Mouse (Mus musculus): Measurements from ENCODE around the gene Usp15. TPM values are rescaled to one million over a fixed set of nuclear protein-coding genes. Genes with fewer than 3 reads are reported as not detected.

Usp15 gene
- polyA plus RNA-seq, 1 experiment, result 11.4 TPM

DNA sequence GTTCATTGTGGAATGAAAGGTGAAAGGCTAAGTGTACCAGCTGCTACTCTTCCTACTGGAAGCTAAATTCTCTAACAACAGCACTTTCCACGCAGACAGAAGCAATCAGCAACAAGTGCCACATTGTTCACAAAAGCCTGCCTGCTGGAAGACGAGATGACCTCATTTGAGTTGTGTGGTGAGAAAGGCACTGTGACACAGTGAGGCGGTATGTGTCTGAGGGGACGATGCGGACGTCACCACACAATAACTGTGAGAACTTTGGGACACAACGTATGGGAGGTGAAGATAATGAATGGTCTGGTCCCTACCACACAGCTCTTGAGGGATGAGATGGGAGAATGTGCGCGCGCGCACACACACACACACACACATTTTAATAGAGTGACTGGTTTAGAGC, 86.2 kb downstream of the Usp15 start:
- TF ChIP-seq POLR2A (IDR thresholded peaks at IDR 0.05; ENCODE audit: low read depth, low read length) (no peak), CTCF (conservative IDR thresholded peaks at IDR 0.05; ENCODE audit: insufficient read depth, insufficient read length, low read depth, low read length) (no peak)
- no peaks in the 10 kb centered on the region for H3K4me1 ChIP-seq (ENCODE audit: control insufficient read depth, insufficient read depth, low read length)
- 91% methylated on average over 11 of the region's 11 CpGs for whole genome bisulfite sequencing
- H3K4me3 ChIP-seq (ENCODE audit: insufficient read depth, low read depth, low read length), result no peak overlapping the region
- no peaks in the 10 kb centered on the region for H3K36me3 ChIP-seq (ENCODE audit: control insufficient read depth, insufficient read depth, low read length)
- DNase-seq, result no peak
- H3K27ac ChIP-seq (ENCODE audit: insufficient read depth, low read depth, low read length), result no peak overlapping the region
- H3K27me3 ChIP-seq (replicated peaks; ENCODE audit: control insufficient read depth, insufficient read depth, low read length), result no peaks in the 10 kb centered on the region

DNA sequence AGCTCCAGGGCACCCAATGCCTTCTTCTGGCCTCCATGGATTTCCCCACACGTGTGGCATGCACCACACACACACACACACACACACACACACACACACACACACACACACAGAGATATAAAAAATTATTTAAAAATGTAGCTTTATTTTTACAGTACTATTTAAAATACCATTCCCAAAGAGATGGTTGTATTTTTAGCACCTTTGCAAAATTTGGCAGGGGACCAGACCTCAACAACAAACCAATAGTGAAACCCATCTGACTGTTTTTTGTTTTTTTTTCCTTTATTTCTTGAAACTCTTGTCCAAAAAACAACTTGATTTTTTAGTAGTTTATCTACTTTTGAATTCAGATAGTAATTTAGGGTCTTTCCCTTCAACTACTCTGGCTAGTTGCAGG, 88.3 kb downstream of the Usp15 start:
- 67% methylated on average over 1 of the region's 1 CpGs for whole genome bisulfite sequencing
- no peaks in the 10 kb centered on the region for H3K4me1 ChIP-seq (ENCODE audit: control insufficient read depth, insufficient read depth, low read length)
- no peak overlapping the region for H3K27ac ChIP-seq (ENCODE audit: insufficient read depth, low read depth, low read length)
- H3K36me3 ChIP-seq (ENCODE audit: control insufficient read depth, insufficient read depth, low read length), result no peaks in the 10 kb centered on the region
- no peaks in the 10 kb centered on the region for H3K27me3 ChIP-seq (replicated peaks; ENCODE audit: control insufficient read depth, insufficient read depth, low read length)
- no peak for DNase-seq
- TF ChIP-seq CTCF (conservative IDR thresholded peaks at IDR 0.05; ENCODE audit: insufficient read depth, insufficient read length, low read depth, low read length) (no peak), POLR2A (IDR thresholded peaks at IDR 0.05; ENCODE audit: low read depth, low read length) (no peak)
- no peak overlapping the region for H3K4me3 ChIP-seq (ENCODE audit: insufficient read depth, low read depth, low read length)

- WGBS, result 73% methylated on average over 5 of the region's 5 CpGs
- no peak for DNase-seq
- H3K36me3 ChIP-seq (ENCODE audit: control insufficient read depth, insufficient read depth, low read length), result no peaks in the 10 kb centered on the region
- no peak overlapping the region for H3K4me3 ChIP-seq (ENCODE audit: insufficient read depth, low read depth, low read length)
- no peaks in the 10 kb centered on the region for H3K4me1 ChIP-seq (ENCODE audit: control insufficient read depth, insufficient read depth, low read length)
- no peaks in the 10 kb centered on the region for H3K27me3 ChIP-seq (replicated peaks; ENCODE audit: control insufficient read depth, insufficient read depth, low read length)
- TF ChIP-seq POLR2A (IDR thresholded peaks at IDR 0.05; ENCODE audit: low read depth, low read length) (no peak), CTCF (conservative IDR thresholded peaks at IDR 0.05; ENCODE audit: insufficient read depth, insufficient read length, low read depth, low read length) (no peak)
- H3K27ac ChIP-seq (ENCODE audit: insufficient read depth, low read depth, low read length), result no peak overlapping the region
These were observed 88.7 kb downstream of the Usp15 start for GRCm38 (mm10) chr10:123108121-123108520.

GRCm38 (mm10) chr10:123101303-123101702, 95.5 kb downstream of the Usp15 start:
- no peak for TF ChIP-seq CTCF (conservative IDR thresholded peaks at IDR 0.05; ENCODE audit: insufficient read depth, insufficient read length, low read depth, low read length)
- TF ChIP-seq POLR2A (IDR thresholded peaks at IDR 0.05; ENCODE audit: low read depth, low read length), result no peak
- Histone ChIP-seq H3K4me1 (ENCODE audit: control insufficient read depth, insufficient read depth, low read length) (no peaks in the 10 kb centered on the region), H3K4me3 (ENCODE audit: insufficient read depth, low read depth, low read length) (no peak overlapping the region), H3K27ac (ENCODE audit: insufficient read depth, low read depth, low read length) (no peak overlapping the region), H3K27me3 (replicated peaks; ENCODE audit: control insufficient read depth, insufficient read depth, low read length) (no peaks in the 10 kb centered on the region), H3K36me3 (ENCODE audit: control insufficient read depth, insufficient read depth, low read length) (no peaks in the 10 kb centered on the region)
- DNase-seq, result no peak
- 74% methylated on average over 1 of the region's 1 CpGs for WGBS

- Histone ChIP-seq H3K27ac (ENCODE audit: insufficient read depth, low read depth, low read length) (no peak overlapping the region), H3K4me1 (ENCODE audit: control insufficient read depth, insufficient read depth, low read length) (no peaks in the 10 kb centered on the region), H3K36me3 (ENCODE audit: control insufficient read depth, insufficient read depth, low read length) (no peaks in the 10 kb centered on the region), H3K27me3 (replicated peaks; ENCODE audit: control insufficient read depth, insufficient read depth, low read length) (no peaks in the 10 kb centered on the region), H3K4me3 (ENCODE audit: insufficient read depth, low read depth, low read length) (no peak overlapping the region)
- peak; percentile 18 for DNase-seq
- TF ChIP-seq POLR2A (IDR thresholded peaks at IDR 0.05; ENCODE audit: low read depth, low read length) (no peak), CTCF (conservative IDR thresholded peaks at IDR 0.05; ENCODE audit: insufficient read depth, insufficient read length, low read depth, low read length) (no peak)
- WGBS, result 26% methylated on average over 2 of the region's 2 CpGs
These were observed 96.2 kb downstream of the Usp15 start for GRCm38 (mm10) chr10:123100584-123100983.

DNA sequence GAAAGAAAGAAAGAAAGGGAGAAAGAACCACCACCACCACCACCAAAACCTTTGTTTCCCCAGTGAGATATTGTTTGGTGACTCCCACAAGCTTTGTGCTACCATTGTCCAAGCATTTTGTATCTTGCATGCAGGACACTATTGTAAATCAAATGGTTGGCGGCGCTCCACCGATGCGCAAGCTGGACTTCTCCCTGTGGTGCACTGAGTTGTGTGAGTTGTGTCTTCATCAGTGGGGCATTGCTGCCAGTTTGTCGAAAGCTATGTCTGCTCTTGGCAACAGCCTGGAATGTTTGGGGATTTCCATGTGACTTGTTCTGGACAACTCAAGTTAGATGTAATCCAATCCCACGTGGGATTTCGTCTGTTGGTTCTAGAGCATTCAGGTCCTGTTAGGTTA, 102.3 kb downstream of the Usp15 start:
- no peaks in the 10 kb centered on the region for H3K36me3 ChIP-seq (ENCODE audit: control insufficient read depth, insufficient read depth, low read length)
- H3K27me3 ChIP-seq (replicated peaks; ENCODE audit: control insufficient read depth, insufficient read depth, low read length), result no peaks in the 10 kb centered on the region
- peak; percentile 45 for DNase-seq
- H3K4me1 ChIP-seq (ENCODE audit: control insufficient read depth, insufficient read depth, low read length), result no peaks in the 10 kb centered on the region
- TF ChIP-seq CTCF (conservative IDR thresholded peaks at IDR 0.05; ENCODE audit: insufficient read depth, insufficient read length, low read depth, low read length) (no peak), POLR2A (IDR thresholded peaks at IDR 0.05; ENCODE audit: low read depth, low read length) (no peak)
- no peak overlapping the region for H3K4me3 ChIP-seq (ENCODE audit: insufficient read depth, low read depth, low read length)
- 72% methylated on average over 7 of the region's 7 CpGs for WGBS
- no peak overlapping the region for H3K27ac ChIP-seq (ENCODE audit: insufficient read depth, low read depth, low read length)

DNA sequence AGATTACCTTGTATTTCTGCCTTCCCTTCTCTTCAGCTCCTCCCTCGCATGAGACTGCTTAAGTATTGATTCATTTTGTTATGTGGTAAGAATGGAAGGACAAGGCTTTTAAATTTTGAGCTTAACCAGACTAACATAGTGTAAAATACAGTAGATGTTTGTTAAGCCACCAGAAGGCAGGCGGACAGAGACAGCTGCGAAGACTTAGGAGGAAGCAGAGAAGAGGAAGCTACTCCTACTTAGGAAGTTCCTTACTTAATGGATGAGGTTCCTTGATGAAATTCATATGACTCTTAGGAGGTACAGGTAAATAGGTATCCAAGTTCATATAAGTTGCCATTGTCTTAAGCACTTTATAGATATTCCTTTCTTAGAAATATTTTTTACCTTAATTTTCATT, 104.2 kb downstream of the Usp15 start:
- H3K27me3 ChIP-seq (replicated peaks; ENCODE audit: control insufficient read depth, insufficient read depth, low read length), result no peaks in the 10 kb centered on the region
- WGBS, result 65% methylated on average over 3 of the region's 3 CpGs

GRCm38 (mm10) chr10:123091737-123092136, 105.1 kb downstream of the Usp15 start:
- H3K27ac ChIP-seq (ENCODE audit: insufficient read depth, low read depth, low read length), result no peak overlapping the region
- 35% methylated on average over 5 of the region's 5 CpGs for WGBS

More for the DNA sequence above, 104.2 kb downstream of the Usp15 start:
- TF ChIP-seq CTCF (conservative IDR thresholded peaks at IDR 0.05; ENCODE audit: insufficient read depth, insufficient read length, low read depth, low read length) (no peak), POLR2A (IDR thresholded peaks at IDR 0.05; ENCODE audit: low read depth, low read length) (no peak)
- Histone ChIP-seq H3K4me3 (ENCODE audit: insufficient read depth, low read depth, low read length) (no peak overlapping the region), H3K4me1 (ENCODE audit: control insufficient read depth, insufficient read depth, low read length) (no peaks in the 10 kb centered on the region), H3K27ac (ENCODE audit: insufficient read depth, low read depth, low read length) (no peak overlapping the region), H3K36me3 (ENCODE audit: control insufficient read depth, insufficient read depth, low read length) (no peaks in the 10 kb centered on the region)
- DNase-seq, result no peak

More at GRCm38 (mm10) chr10:123091737-123092136, 105.1 kb downstream of the Usp15 start:
- TF ChIP-seq POLR2A (IDR thresholded peaks at IDR 0.05; ENCODE audit: low read depth, low read length) (no peak), CTCF (conservative IDR thresholded peaks at IDR 0.05; ENCODE audit: insufficient read depth, insufficient read length, low read depth, low read length) (peak; percentile 68)
- Histone ChIP-seq H3K4me3 (ENCODE audit: insufficient read depth, low read depth, low read length) (no peak overlapping the region), H3K4me1 (ENCODE audit: control insufficient read depth, insufficient read depth, low read length) (no peaks in the 10 kb centered on the region), H3K36me3 (ENCODE audit: control insufficient read depth, insufficient read depth, low read length) (no peaks in the 10 kb centered on the region), H3K27me3 (replicated peaks; ENCODE audit: control insufficient read depth, insufficient read depth, low read length) (no peaks in the 10 kb centered on the region)
- DNase-seq, result peak; percentile 54

Data from kidney, adult 2 months (tissue).